Mouse (Mus musculus): ENCODE data around the gene Gabra5. TPM values are rescaled to one million over a fixed set of nuclear protein-coding genes. Genes with fewer than 3 reads are reported as not detected.
A peak's percentile ranks its signal among the peaks of the same experiment; 100 is the strongest.

The Gabra5 gene
- 0.10 and 0.19 TPM in 2 replicates for polyA plus RNA-seq (2015; fragmentation: Nextera tagmentation; extraction: Ambion mirVana)

- Histone ChIP-seq H3K27ac (replicated peaks) (no peak within 1 kb of the TSS), H3K36me3 (no peaks in the 10 kb centered on the region), H3K9me3 (no peaks in the 10 kb centered on the region), H3K27me3 (replicated peaks) (peaks cover 82% of the 10 kb centered on the region), H3K9ac (peak within 1 kb of the TSS; percentile 44), H3K4me2 (peak within 1 kb of the TSS; percentile 77), H3K4me1 (peaks cover 8% of the 10 kb centered on the region; the same call in 1 of the 2 replicates), H3K4me3 (peak within 1 kb of the TSS; percentile 54)
- 0 out of 2 replicates have a peak, but pooled peaks have one; percentile 19 for ATAC-seq (ENCODE audit: extremely low read depth, insufficient number of reproducible peaks, low FRiP score, low TSS enrichment)
- WGBS, result 1% methylated on average over 59 of the region's 59 CpGs
These were observed at the start of gene Gabra5 for GRCm38 (mm10) chr7:57509681-57510141. Gabra5 (minus strand) TSS chr7:57510059.

GRCm38 (mm10) chr7:57538565-57538964, 28.7 kb upstream of the Gabra5 start:
- Histone ChIP-seq H3K36me3 (no peaks in the 10 kb centered on the region), H3K27ac (replicated peaks) (no peak overlapping the region), H3K9me3 (no peaks in the 10 kb centered on the region), H3K4me2 (no peak overlapping the region), H3K4me1 (no peaks in the 10 kb centered on the region), H3K27me3 (replicated peaks) (no peaks in the 10 kb centered on the region), H3K9ac (no peak overlapping the region), H3K4me3 (no peak overlapping the region)
- ATAC-seq (ENCODE audit: extremely low read depth, insufficient number of reproducible peaks, low FRiP score, low TSS enrichment), result no peak
- WGBS, result 15% methylated on average over 7 of the region's 7 CpGs

- no peak for ATAC-seq (ENCODE audit: extremely low read depth, insufficient number of reproducible peaks, low FRiP score, low TSS enrichment)
- no peak overlapping the region for H3K27ac ChIP-seq (replicated peaks)
- no peaks in the 10 kb centered on the region for H3K27me3 ChIP-seq (replicated peaks)
- H3K36me3 ChIP-seq, result no peaks in the 10 kb centered on the region
- H3K9ac ChIP-seq, result no peak overlapping the region
- 71% methylated on average over 10 of the region's 10 CpGs for WGBS
- no peak overlapping the region for H3K4me2 ChIP-seq
- no peaks in the 10 kb centered on the region for H3K9me3 ChIP-seq
- H3K4me1 ChIP-seq, result no peaks in the 10 kb centered on the region
- H3K4me3 ChIP-seq, result no peak overlapping the region
These were observed 22.8 kb upstream of the Gabra5 start for GRCm38 (mm10) chr7:57532676-57533075.

GRCm38 (mm10) chr7:57529954-57530353, 20.1 kb upstream of the Gabra5 start:
- Histone ChIP-seq H3K4me1 (no peaks in the 10 kb centered on the region), H3K9ac (no peak overlapping the region), H3K9me3 (no peaks in the 10 kb centered on the region), H3K27ac (replicated peaks) (no peak overlapping the region), H3K27me3 (replicated peaks) (no peaks in the 10 kb centered on the region), H3K4me2 (no peak overlapping the region), H3K4me3 (no peak overlapping the region), H3K36me3 (no peaks in the 10 kb centered on the region)
- WGBS, result 83% methylated on average over 8 of the region's 8 CpGs
- ATAC-seq (ENCODE audit: extremely low read depth, insufficient number of reproducible peaks, low FRiP score, low TSS enrichment), result no peak

GRCm38 (mm10) chr7:57529451-57529850, 19.6 kb upstream of the Gabra5 start:
- no peak overlapping the region for H3K9ac ChIP-seq
- 74% methylated on average over 4 of the region's 4 CpGs for whole genome bisulfite sequencing
- ATAC-seq (ENCODE audit: extremely low read depth, insufficient number of reproducible peaks, low FRiP score, low TSS enrichment), result no peak

GRCm38 (mm10) chr7:57512955-57513354, 3.1 kb upstream of the Gabra5 start:
- H3K9me3 ChIP-seq, result no peaks in the 10 kb centered on the region
- H3K9ac ChIP-seq, result no peak overlapping the region
- H3K4me3 ChIP-seq, result no peak overlapping the region
- H3K36me3 ChIP-seq, result no peaks in the 10 kb centered on the region
- ATAC-seq (ENCODE audit: extremely low read depth, insufficient number of reproducible peaks, low FRiP score, low TSS enrichment), result no peak
- peaks cover 53% of the 10 kb centered on the region for H3K27me3 ChIP-seq (replicated peaks)
- no peak overlapping the region for H3K27ac ChIP-seq (replicated peaks)
- 24% methylated on average over 3 of the region's 3 CpGs for WGBS
- H3K4me1 ChIP-seq, result peaks cover 8% of the 10 kb centered on the region; the same call in 1 of the 2 replicates
- no peak overlapping the region for H3K4me2 ChIP-seq

More at GRCm38 (mm10) chr7:57529451-57529850, 19.6 kb upstream of the Gabra5 start:
- Histone ChIP-seq H3K9me3 (no peaks in the 10 kb centered on the region), H3K27ac (replicated peaks) (no peak overlapping the region), H3K4me3 (no peak overlapping the region), H3K36me3 (no peaks in the 10 kb centered on the region), H3K27me3 (replicated peaks) (no peaks in the 10 kb centered on the region), H3K4me1 (no peaks in the 10 kb centered on the region), H3K4me2 (no peak overlapping the region)

GRCm38 (mm10) chr7:57508860-57509632, 813 bp downstream of the Gabra5 start:
- Histone ChIP-seq H3K27me3 (replicated peaks) (peaks cover 77% of the 10 kb centered on the region), H3K9me3 (no peaks in the 10 kb centered on the region), H3K4me3 (peak overlapping the region; percentile 54), H3K27ac (replicated peaks) (no peak overlapping the region), H3K4me1 (peaks cover 8% of the 10 kb centered on the region; the same call in 1 of the 2 replicates), H3K9ac (peak overlapping the region; percentile 44), H3K4me2 (peak overlapping the region; percentile 77), H3K36me3 (no peaks in the 10 kb centered on the region)
- 2% methylated on average over 72 of the region's 72 CpGs for WGBS
- ATAC-seq (ENCODE audit: extremely low read depth, insufficient number of reproducible peaks, low FRiP score, low TSS enrichment), result no peak

GRCm38 (mm10) chr7:57502809-57503208, 7.0 kb downstream of the Gabra5 start:
- no peak overlapping the region for H3K4me3 ChIP-seq
- no peak for ATAC-seq (ENCODE audit: extremely low read depth, insufficient number of reproducible peaks, low FRiP score, low TSS enrichment)
- no peak overlapping the region for H3K9ac ChIP-seq
- H3K27me3 ChIP-seq (replicated peaks), result peaks cover 27% of the 10 kb centered on the region
- H3K9me3 ChIP-seq, result no peaks in the 10 kb centered on the region
- H3K4me1 ChIP-seq, result no peaks in the 10 kb centered on the region
- H3K4me2 ChIP-seq, result no peak overlapping the region
- H3K36me3 ChIP-seq, result no peaks in the 10 kb centered on the region
- H3K27ac ChIP-seq (replicated peaks), result no peak overlapping the region
- 73% methylated on average over 4 of the region's 4 CpGs for WGBS

- Histone ChIP-seq H3K4me2 (no peak overlapping the region), H3K27ac (replicated peaks) (no peak overlapping the region), H3K36me3 (no peaks in the 10 kb centered on the region), H3K9me3 (no peaks in the 10 kb centered on the region), H3K9ac (no peak overlapping the region), H3K4me1 (no peaks in the 10 kb centered on the region), H3K4me3 (no peak overlapping the region), H3K27me3 (replicated peaks) (no peaks in the 10 kb centered on the region)
- no peak for ATAC-seq (ENCODE audit: extremely low read depth, insufficient number of reproducible peaks, low FRiP score, low TSS enrichment)
- 54% methylated on average over 4 of the region's 4 CpGs for WGBS
These were observed 18.1 kb downstream of the Gabra5 start for GRCm38 (mm10) chr7:57491795-57492194.

- Histone ChIP-seq H3K27ac (replicated peaks) (no peak overlapping the region), H3K9me3 (no peaks in the 10 kb centered on the region), H3K4me3 (no peak overlapping the region), H3K4me1 (no peaks in the 10 kb centered on the region), H3K36me3 (no peaks in the 10 kb centered on the region), H3K4me2 (no peak overlapping the region), H3K9ac (no peak overlapping the region), H3K27me3 (replicated peaks) (no peaks in the 10 kb centered on the region)
- no peak for ATAC-seq (ENCODE audit: extremely low read depth, insufficient number of reproducible peaks, low FRiP score, low TSS enrichment)
- WGBS, result 63% methylated on average over 6 of the region's 6 CpGs
These were observed 23.0 kb downstream of the Gabra5 start for GRCm38 (mm10) chr7:57486907-57487306.

GRCm38 (mm10) chr7:57482896-57483295, 27.0 kb downstream of the Gabra5 start:
- Histone ChIP-seq H3K9ac (no peak overlapping the region), H3K27ac (replicated peaks) (no peak overlapping the region), H3K4me2 (no peak overlapping the region), H3K4me1 (no peaks in the 10 kb centered on the region), H3K4me3 (no peak overlapping the region), H3K9me3 (no peaks in the 10 kb centered on the region), H3K36me3 (no peaks in the 10 kb centered on the region), H3K27me3 (replicated peaks) (no peaks in the 10 kb centered on the region)
- no peak for ATAC-seq (ENCODE audit: extremely low read depth, insufficient number of reproducible peaks, low FRiP score, low TSS enrichment)

Measured in heart, embryonic 13.5 days (tissue).